ENCODE assay signal across 27 mouse cellular contexts in the genomic region with DNA sequence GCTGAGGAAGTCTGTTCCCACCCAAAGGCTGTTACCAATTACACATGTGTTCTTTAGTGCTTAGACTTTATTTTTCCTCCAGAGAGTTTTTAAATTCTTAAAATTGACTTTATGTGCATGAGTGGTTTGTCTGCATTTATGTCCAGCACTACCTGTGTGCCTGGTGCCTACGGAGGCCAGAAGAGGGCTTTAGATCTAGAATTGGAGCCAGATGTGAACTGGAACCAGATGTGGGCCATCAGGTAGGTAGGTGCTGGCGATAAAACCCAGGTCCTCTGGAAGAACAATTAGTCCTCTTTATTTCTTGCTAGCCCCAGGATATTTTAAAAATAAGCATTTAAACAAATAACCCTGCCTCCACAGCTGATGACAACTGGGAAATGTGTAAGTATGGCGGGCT. TPM values are rescaled to one million over a fixed set of nuclear protein-coding genes. Genes with fewer than 3 reads are reported as not detected.
"Had no signal": no experiment of that assay in that cellular context is flagged by ENCODE, and none has a peak within 500 bp of the region (broad histone marks: within the 10 kb centered on the region; RNA-seq: fewer than 3 reads in every experiment).

No protein-coding gene starts in this region.

- H3K9me3 ChIP-seq: limb, embryonic 15.5 days; midbrain, embryonic 10.5 days; midbrain, embryonic 13.5 days; neural tube, embryonic 13.5 days had no signal

- H3K36me3 ChIP-seq: limb, embryonic 15.5 days; midbrain, embryonic 10.5 days; midbrain, embryonic 13.5 days; neural tube, embryonic 13.5 days had no signal

- H3K27ac ChIP-seq: kidney, postnatal 0 days; layer of hippocampus, adult 2 months; limb, embryonic 15.5 days; liver, embryonic 14.5 days; macrophage; midbrain, embryonic 10.5 days; midbrain, embryonic 13.5 days; neural tube, embryonic 13.5 days had no signal

- ATAC-seq: intestine, embryonic 16.5 days; liver, postnatal 0 days; lung, postnatal 0 days; midbrain, embryonic 13.5 days; midbrain, embryonic 16.5 days had no signal

- H3K4me2 ChIP-seq: limb, embryonic 15.5 days; liver, embryonic 11.5 days; lung, embryonic 14.5 days; midbrain, embryonic 13.5 days; neural tube, embryonic 13.5 days had no signal

- H3K4me3 ChIP-seq: layer of hippocampus, adult 2 months; limb, embryonic 15.5 days; megakaryocyte, embryonic 14.5 days; midbrain, embryonic 10.5 days; midbrain, embryonic 13.5 days; myocyte; neural tube, embryonic 13.5 days had no signal

- H3K9ac ChIP-seq: limb, embryonic 15.5 days; liver, embryonic 14.5 days; liver, postnatal 0 days; lung, embryonic 14.5 days; midbrain, embryonic 13.5 days; neural tube, embryonic 13.5 days had no signal

- H3K4me1 ChIP-seq: neural tube, embryonic 13.5 days had no signal

- DNase-seq: kidney, adult 18-20 months; kidney, postnatal 25 days; layer of hippocampus, adult 9-11 months; liver, postnatal 0 days; lung, embryonic 14.5 days; thymus, adult 2 months; thymus, postnatal 25 days had no signal

RNA-seq across cellular contexts. Expression of a gene that starts 11.2 kb away (rescaled TPM):
- total RNA-seq: monocyte, adult 5-6 weeks; neutrophil, adult 5-6 weeks had no signal
- polyA plus RNA-seq: liver, embryonic 14.5 days; liver, postnatal 0 days; lung, postnatal 0 days; macrophage; myocyte had no signal

RNA-seq across cellular contexts. Expression of a gene that starts 21.8 kb away (rescaled TPM):
- total RNA-seq: monocyte, adult 5-6 weeks; neutrophil, adult 5-6 weeks had no signal
- polyA plus RNA-seq: intestine, embryonic 16.5 days; kidney, embryonic 14.5 days; kidney, postnatal 0 days; large intestine, adult 2 months; limb, embryonic 15.5 days; liver, embryonic 11.5 days; liver, embryonic 14.5 days; liver, postnatal 0 days; lung, embryonic 14.5 days; lung, postnatal 0 days; macrophage; midbrain, embryonic 10.5 days; midbrain, embryonic 13.5 days; midbrain, embryonic 16.5 days; myocyte; neural tube, embryonic 13.5 days; small intestine, adult 2 months; stomach, embryonic 16.5 days had no signal
